Mouse (Mus musculus): ENCODE results near the gene Tgfbr3. TPM values are rescaled to one million over a fixed set of nuclear protein-coding genes. Genes with fewer than 3 reads are reported as not detected.
A peak's percentile ranks its signal among the peaks of the same experiment; 100 is the strongest.

The Tgfbr3 gene
- polyA plus RNA-seq, 1 experiment from 2014 or later: 21.4 TPM

DNA sequence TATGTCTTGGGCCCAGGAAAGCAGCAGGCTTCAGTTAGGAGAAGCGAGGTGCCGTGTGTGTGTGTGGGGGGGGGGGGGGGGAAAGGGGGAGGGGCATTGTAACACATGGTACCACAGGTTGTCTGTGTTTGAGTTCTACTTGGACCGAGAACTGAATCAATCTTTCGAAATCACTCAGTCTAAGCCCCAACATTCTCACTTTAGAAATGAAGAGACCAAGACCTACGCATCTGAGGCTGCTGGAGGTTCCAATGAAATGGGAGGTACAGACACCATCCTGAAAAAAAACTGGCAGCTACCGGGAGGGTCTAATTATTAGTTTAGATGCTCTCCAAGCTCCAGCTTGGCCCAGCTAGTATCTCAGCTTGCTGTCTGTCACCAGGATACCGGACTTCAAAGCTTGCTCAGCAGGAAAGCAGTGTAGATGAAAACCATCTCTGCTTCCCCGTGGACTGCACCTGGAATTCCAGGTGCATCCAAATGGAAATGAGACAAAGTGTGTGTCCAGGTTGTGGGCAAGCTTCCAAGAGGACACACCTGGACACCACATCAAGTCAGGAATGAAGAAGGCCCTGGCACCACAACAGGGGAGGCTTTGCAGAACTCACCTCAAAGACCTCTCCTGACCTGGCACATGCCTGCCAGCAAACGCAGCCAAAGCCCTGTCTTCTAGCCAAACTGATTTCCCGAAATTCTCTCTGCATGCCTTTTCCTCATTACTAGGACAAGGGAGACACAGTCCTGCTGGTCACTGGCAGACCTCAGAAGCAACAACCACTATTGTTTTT, 28.5 kb downstream of the Tgfbr3 start:
- Histone ChIP-seq H3K27ac (ENCODE audit: low read length) (no peak overlapping the region), H3K36me3 (ENCODE audit: insufficient read depth, low read length) (no peaks in the 10 kb centered on the region), H3K9me3 (ENCODE audit: low read length) (no peaks in the 10 kb centered on the region), H3K4me2 (replicated peaks; ENCODE audit: low read depth, low read length) (no peak overlapping the region), H3K27me3 (replicated peaks; ENCODE audit: insufficient read depth, low read length) (no peaks in the 10 kb centered on the region), H3K4me3 (ENCODE audit: low read depth, low read length) (no peak overlapping the region), H3K4me1 (ENCODE audit: insufficient read depth, low read depth, low read length) (no peaks in the 10 kb centered on the region), H3K9ac (replicated peaks; ENCODE audit: low read depth) (no peak overlapping the region)
- no peak for ATAC-seq
- TF ChIP-seq EP300 (IDR thresholded peaks at IDR 0.05): no peak
- no peak for TF ChIP-seq CTCF (IDR thresholded peaks at IDR 0.05)
- DNase-seq (ENCODE audit: low spot score): no peak
- WGBS: 64% methylated on average over 9 of the region's 10 CpGs

DNA sequence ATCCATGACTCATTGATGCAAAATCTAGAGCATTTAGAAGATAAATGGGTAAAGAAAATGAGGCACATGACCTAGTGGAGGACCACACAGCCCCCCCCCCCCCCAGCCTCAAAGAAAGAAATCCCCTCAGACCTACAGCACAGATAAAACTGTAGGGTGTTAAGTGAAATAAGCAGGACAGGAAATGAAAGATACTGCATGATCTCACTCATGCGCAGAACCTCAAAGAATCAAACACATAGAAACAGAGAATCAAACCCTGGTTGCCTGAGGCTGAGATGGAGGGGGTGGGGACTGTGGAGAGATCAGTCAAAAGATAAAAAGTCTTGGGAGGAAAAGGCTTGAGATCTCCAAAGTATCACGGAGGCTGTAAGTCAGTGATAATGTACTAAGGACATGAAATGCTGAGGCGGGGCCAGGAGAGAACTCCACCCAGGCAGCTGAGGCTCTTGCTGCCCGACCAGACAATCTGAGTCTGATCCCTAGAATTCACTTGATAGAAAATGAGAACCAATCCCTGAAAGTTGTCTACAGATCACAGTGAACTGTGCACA, 29.9 kb downstream of the Tgfbr3 start:
- H3K9me3 ChIP-seq (ENCODE audit: low read length): no peaks in the 10 kb centered on the region
- WGBS: 75% methylated on average over 4 of the region's 4 CpGs

DNA sequence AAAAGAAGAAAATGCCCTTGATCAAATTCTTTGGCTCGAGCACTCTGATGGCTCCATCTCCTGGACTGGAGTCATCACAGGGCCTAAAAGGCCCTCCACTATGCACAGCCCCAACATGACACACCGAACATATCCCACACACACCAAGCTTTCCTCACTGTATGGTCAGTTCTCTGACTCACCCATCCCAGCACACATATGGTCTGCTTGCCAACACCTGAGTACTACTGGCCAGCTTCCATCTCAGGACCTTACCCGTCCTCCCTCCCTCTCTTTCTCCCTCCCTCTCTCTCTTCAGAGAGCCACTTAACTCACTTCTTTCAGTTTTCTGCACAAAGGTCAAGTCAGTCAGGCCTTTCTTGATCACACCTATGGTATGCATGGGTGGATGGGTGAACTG, 36.0 kb downstream of the Tgfbr3 start:
- no peak overlapping the region for H3K27ac ChIP-seq (ENCODE audit: low read length)
- ATAC-seq (peak; percentile 54), DNase-seq (ENCODE audit: low spot score) (no peak)
- no peaks in the 10 kb centered on the region for H3K9me3 ChIP-seq (ENCODE audit: low read length)
- H3K27me3 ChIP-seq (replicated peaks; ENCODE audit: insufficient read depth, low read length): no peaks in the 10 kb centered on the region
- peaks cover 11% of the 10 kb centered on the region; the same call in 1 of the 2 replicates for H3K4me1 ChIP-seq (ENCODE audit: insufficient read depth, low read depth, low read length)
- H3K4me2 ChIP-seq (replicated peaks; ENCODE audit: low read depth, low read length): no peak overlapping the region
- no peak overlapping the region for H3K9ac ChIP-seq (replicated peaks; ENCODE audit: low read depth)
- H3K36me3 ChIP-seq (ENCODE audit: insufficient read depth, low read length): no peaks in the 10 kb centered on the region
- WGBS: 72% methylated on average over 3 of the region's 3 CpGs
- TF ChIP-seq CTCF (IDR thresholded peaks at IDR 0.05): no peak
- no peak for TF ChIP-seq EP300 (IDR thresholded peaks at IDR 0.05)
- H3K4me3 ChIP-seq (ENCODE audit: low read depth, low read length): no peak overlapping the region

More for the DNA sequence above, 29.9 kb downstream of the Tgfbr3 start:
- H3K36me3 ChIP-seq (ENCODE audit: insufficient read depth, low read length): no peaks in the 10 kb centered on the region
- no peak overlapping the region for H3K4me2 ChIP-seq (replicated peaks; ENCODE audit: low read depth, low read length)
- no peak for DNase-seq (ENCODE audit: low spot score)
- no peak overlapping the region for H3K27ac ChIP-seq (ENCODE audit: low read length)
- H3K4me3 ChIP-seq (ENCODE audit: low read depth, low read length): no peak overlapping the region
- no peak for TF ChIP-seq CTCF (IDR thresholded peaks at IDR 0.05)
- TF ChIP-seq EP300 (IDR thresholded peaks at IDR 0.05): no peak
- no peaks in the 10 kb centered on the region for H3K4me1 ChIP-seq (ENCODE audit: insufficient read depth, low read depth, low read length)
- ATAC-seq: no peak
- no peaks in the 10 kb centered on the region for H3K27me3 ChIP-seq (replicated peaks; ENCODE audit: insufficient read depth, low read length)
- no peak overlapping the region for H3K9ac ChIP-seq (replicated peaks; ENCODE audit: low read depth)

DNA sequence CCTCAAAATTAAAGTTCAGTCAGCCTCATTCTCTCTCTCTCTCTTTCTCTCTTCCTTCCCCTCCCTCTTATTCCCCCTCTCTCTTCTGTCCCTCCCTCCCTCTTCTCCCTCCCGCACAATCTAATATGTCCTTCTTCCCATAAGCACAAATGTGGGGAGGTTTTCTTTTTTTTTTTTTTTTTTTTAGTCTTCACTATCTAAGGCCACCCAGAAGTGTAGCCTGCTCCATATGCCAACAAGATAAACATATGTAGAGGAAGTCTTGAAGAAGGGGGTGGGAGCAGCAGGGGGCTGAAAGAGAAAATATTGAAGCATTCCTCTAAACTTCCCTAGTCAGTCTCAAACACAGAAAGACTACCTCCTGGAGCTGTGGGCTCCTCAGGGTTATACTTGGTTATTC, 37.0 kb downstream of the Tgfbr3 start:
- H3K36me3 ChIP-seq (ENCODE audit: insufficient read depth, low read length): no peaks in the 10 kb centered on the region
- 24% methylated on average over 1 of the region's 1 CpGs for WGBS
- no peak overlapping the region for H3K9ac ChIP-seq (replicated peaks; ENCODE audit: low read depth)
- no peak overlapping the region for H3K27ac ChIP-seq (ENCODE audit: low read length)
- no peak overlapping the region for H3K4me3 ChIP-seq (ENCODE audit: low read depth, low read length)
- no peaks in the 10 kb centered on the region for H3K27me3 ChIP-seq (replicated peaks; ENCODE audit: insufficient read depth, low read length)
- H3K4me2 ChIP-seq (replicated peaks; ENCODE audit: low read depth, low read length): no peak overlapping the region
- peaks cover 11% of the 10 kb centered on the region; the same call in 1 of the 2 replicates for H3K4me1 ChIP-seq (ENCODE audit: insufficient read depth, low read depth, low read length)
- TF ChIP-seq CTCF (IDR thresholded peaks at IDR 0.05): no peak
- no peak for TF ChIP-seq EP300 (IDR thresholded peaks at IDR 0.05)
- no peak for ATAC-seq
- DNase-seq (ENCODE audit: low spot score): no peak
- no peaks in the 10 kb centered on the region for H3K9me3 ChIP-seq (ENCODE audit: low read length)

DNA sequence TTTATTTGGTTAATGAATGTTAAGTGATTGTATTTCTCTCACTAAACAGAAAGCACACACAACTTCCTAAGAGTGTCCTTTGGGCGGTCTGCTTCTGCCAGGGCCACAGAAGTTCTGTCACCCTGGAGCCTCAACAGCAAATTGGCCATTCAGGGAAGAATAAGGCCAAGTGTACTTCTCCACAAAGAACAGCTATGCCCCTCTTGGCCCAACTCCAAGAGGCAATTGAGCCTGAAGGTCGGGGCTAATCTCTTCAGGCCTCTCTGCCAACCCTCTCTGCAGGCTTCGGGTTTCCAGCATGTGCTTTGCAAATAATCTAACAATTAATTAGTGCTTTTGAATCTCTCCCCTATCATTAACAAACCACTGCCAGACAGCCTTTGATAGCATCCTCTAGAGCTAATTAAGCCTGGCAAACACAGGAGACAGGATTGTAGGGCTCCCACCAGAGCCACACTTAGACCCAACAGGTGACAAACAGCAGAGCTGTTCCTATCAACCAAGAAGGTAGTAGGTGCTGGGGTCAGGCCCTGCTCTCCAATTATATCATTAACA, 37.6 kb downstream of the Tgfbr3 start:
- Histone ChIP-seq H3K4me1 (ENCODE audit: insufficient read depth, low read depth, low read length) (peaks cover 11% of the 10 kb centered on the region; the same call in 1 of the 2 replicates), H3K27me3 (replicated peaks; ENCODE audit: insufficient read depth, low read length) (no peaks in the 10 kb centered on the region), H3K4me2 (replicated peaks; ENCODE audit: low read depth, low read length) (no peak overlapping the region), H3K9ac (replicated peaks; ENCODE audit: low read depth) (no peak overlapping the region), H3K4me3 (ENCODE audit: low read depth, low read length) (no peak overlapping the region), H3K36me3 (ENCODE audit: insufficient read depth, low read length) (no peaks in the 10 kb centered on the region), H3K27ac (ENCODE audit: low read length) (no peak overlapping the region; the same call in 1 of the 2 replicates), H3K9me3 (ENCODE audit: low read length) (no peaks in the 10 kb centered on the region)
- peak; percentile 62 for DNase-seq (ENCODE audit: low spot score)
- 11% methylated on average over 3 of the region's 3 CpGs for WGBS
- ATAC-seq: peak; percentile 83
- TF ChIP-seq CTCF (IDR thresholded peaks at IDR 0.05): no peak
- no peak for TF ChIP-seq EP300 (IDR thresholded peaks at IDR 0.05)

DNA sequence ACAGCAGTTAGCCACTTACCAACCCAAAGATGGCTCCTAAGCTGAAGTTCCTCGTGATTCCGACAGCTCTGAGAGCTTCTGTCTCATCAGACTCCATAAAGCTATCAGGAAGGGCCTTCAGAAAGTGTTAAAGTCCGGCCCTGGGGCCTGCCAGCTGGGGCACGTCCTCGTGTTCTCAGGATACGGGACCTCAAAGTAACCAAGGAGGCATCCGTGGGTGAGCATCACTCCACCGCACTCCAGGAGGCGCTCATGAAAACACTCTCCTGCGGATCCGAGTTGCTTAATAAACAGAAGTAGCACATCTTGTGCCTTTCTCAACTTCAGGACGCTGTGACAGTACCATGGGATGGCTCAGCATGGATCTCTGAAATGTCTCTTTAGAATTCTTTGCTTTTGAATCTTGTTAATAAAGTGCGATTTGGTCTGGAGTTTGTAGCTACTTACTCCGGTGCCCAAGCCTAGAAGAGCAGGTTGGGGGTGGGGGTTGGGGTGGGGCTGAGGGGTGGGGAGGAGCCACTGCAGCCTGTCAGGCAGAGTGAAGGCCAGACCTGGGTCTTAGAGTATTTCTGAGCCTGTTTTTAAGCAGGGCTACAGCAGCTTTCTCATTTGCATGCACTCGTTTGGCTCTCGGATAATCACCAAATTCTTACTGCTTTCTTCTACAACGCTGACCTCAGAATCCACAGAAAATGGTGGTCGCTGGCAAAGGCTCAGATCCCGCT, 38.7 kb downstream of the Tgfbr3 start:
- Histone ChIP-seq H3K27me3 (replicated peaks; ENCODE audit: insufficient read depth, low read length) (no peaks in the 10 kb centered on the region), H3K4me3 (ENCODE audit: low read depth, low read length) (no peak overlapping the region), H3K27ac (ENCODE audit: low read length) (no peak overlapping the region), H3K4me1 (ENCODE audit: insufficient read depth, low read depth, low read length) (peaks cover 11% of the 10 kb centered on the region; the same call in 1 of the 2 replicates), H3K9ac (replicated peaks; ENCODE audit: low read depth) (no peak overlapping the region), H3K9me3 (ENCODE audit: low read length) (no peaks in the 10 kb centered on the region), H3K4me2 (replicated peaks; ENCODE audit: low read depth, low read length) (no peak overlapping the region), H3K36me3 (ENCODE audit: insufficient read depth, low read length) (no peaks in the 10 kb centered on the region)
- ATAC-seq (no peak), DNase-seq (ENCODE audit: low spot score) (no peak)
- 43% methylated on average over 19 of the region's 19 CpGs for WGBS
- TF ChIP-seq CTCF (IDR thresholded peaks at IDR 0.05): peak; percentile 30
- no peak for TF ChIP-seq EP300 (IDR thresholded peaks at IDR 0.05)
